Mouse (Mus musculus) MEL (cell line): ENCODE data around the gene Depdc7. TPM values are rescaled to one million over a fixed set of nuclear protein-coding genes. Genes with fewer than 3 reads are reported as not detected.

Experiments used
- DNase-seq: peaks from one replicate; pipeline ENCODE4 v3.0.0; 2011; ENCODE audit warnings: low read depth, low spot score
- H3K27ac ChIP-seq: 2 replicates; pipeline ENCODE4 v1.5.1; 2012; ENCODE audit warnings: low read depth, mild to moderate bottlenecking, control low read depth, low read length, moderate library complexity; ENCODE audit not compliant: control insufficient read depth
- H3K27me3 ChIP-seq, 2 experiments: fragments of 150-350 bp in 1 of 2; sonication (generic) in 1 of 2; 2 replicates each; pipeline ENCODE4 v1.6.1; 2012; ENCODE audit warnings: low read length in 2 of 2, mild to moderate bottlenecking in 2 of 2, improper control_type of control experiment in 1 of 2, moderate library complexity in 1 of 2; ENCODE audit not compliant: insufficient read depth in 2 of 2, control insufficient read depth in 1 of 2
- H3K36me3 ChIP-seq, 2 experiments: 2 replicates each; pipeline ENCODE4 v1.6.1; 2012 to 2014; ENCODE audit warnings: low read length in 2 of 2, improper control_type of control experiment in 1 of 2, inconsistent platforms in 1 of 2, mild to moderate bottlenecking in 1 of 2; ENCODE audit not compliant: insufficient read depth in 2 of 2, control insufficient read depth in 1 of 2
- H3K4me1 ChIP-seq, 2 experiments: fragments of 150-350 bp in 1 of 2; sonication (generic) in 1 of 2; 2 replicates each; pipeline ENCODE4 v1.6.1; 2012; ENCODE audit warnings: low read length in 2 of 2, improper control_type of control experiment in 1 of 2, mild to moderate bottlenecking in 1 of 2; ENCODE audit not compliant: insufficient read depth in 2 of 2, control insufficient read depth in 1 of 2
- H3K4me3 ChIP-seq, 2 experiments: fragments of 150-350 bp in 1 of 2; sonication (generic) in 1 of 2; 2 replicates each; pipeline ENCODE4 v1.5.1; 2012; ENCODE audit warnings: low read depth in 2 of 2, low read length in 2 of 2, mild to moderate bottlenecking in 2 of 2, moderate library complexity in 2 of 2, control low read depth in 1 of 2, improper control_type of control experiment in 1 of 2; ENCODE audit not compliant: control insufficient read depth in 1 of 2, insufficient read depth in 1 of 2
- H3K79me2 ChIP-seq: 2 replicates; pipeline ENCODE4 v1.6.1; 2012; ENCODE audit warnings: mild to moderate bottlenecking, low read length, moderate library complexity; ENCODE audit not compliant: control insufficient read depth, poor library complexity, insufficient read depth
- H3K9ac ChIP-seq: 2 replicates; pipeline ENCODE4 v1.6.1; 2012; ENCODE audit warnings: low read depth, mild to moderate bottlenecking, control low read depth, low read length, moderate library complexity; ENCODE audit not compliant: control insufficient read depth, poor library complexity, severe bottlenecking
- H3K9me3 ChIP-seq: fragments of 150-350 bp; sonication (generic); replicated peaks from 2 replicates; pipeline ENCODE4 v1.6.1; 2012; ENCODE audit warnings: mild to moderate bottlenecking, low read length, improper control_type of control experiment, moderate library complexity; ENCODE audit not compliant: insufficient read depth
- CHD1 ChIP-seq: IDR thresholded peaks from 2 replicates; pipeline ENCODE4 v1.6.1; 2012; ENCODE audit warnings: low read depth, mild to moderate bottlenecking, inconsistent platforms, low read length, improper control_type of control experiment
- ELF1 ChIP-seq: IDR thresholded peaks from 2 replicates; pipeline ENCODE4 v1.6.1; 2014; ENCODE audit warnings: low read depth, mild to moderate bottlenecking, inconsistent platforms, low read length, improper control_type of control experiment, moderate library complexity
- EP300 ChIP-seq, 2 experiments: IDR thresholded peaks; 2 replicates each; pipeline ENCODE4 v1.6.1; 2011; ENCODE audit warnings: improper control_type of control experiment in 2 of 2, low read length in 2 of 2, low read depth in 1 of 2, mild to moderate bottlenecking in 1 of 2
- GABPA ChIP-seq: IDR thresholded peaks from 2 replicates; pipeline ENCODE4 v1.6.1; 2012; ENCODE audit warnings: low read depth, mild to moderate bottlenecking, inconsistent platforms, low read length, improper control_type of control experiment, moderate library complexity
- GATA1 ChIP-seq: IDR thresholded peaks from 2 replicates; pipeline ENCODE4 v1.6.1; 2011; ENCODE audit warnings: low read depth, low read length, improper control_type of control experiment
- JUND ChIP-seq: IDR thresholded peaks from 2 replicates; pipeline ENCODE4 v1.6.1; 2011; ENCODE audit warnings: low read depth, mild to moderate bottlenecking, improper control_type of control experiment, low read length
- KAT2A ChIP-seq: conservative IDR thresholded peaks from 2 replicates; pipeline ENCODE4 v1.6.1; 2012; ENCODE audit warnings: low read depth, low read length, improper control_type of control experiment, inconsistent platforms
- MYC ChIP-seq: IDR thresholded peaks from 2 replicates; pipeline ENCODE4 v1.6.1; 2011; ENCODE audit warnings: low read depth, mild to moderate bottlenecking, low read length, improper control_type of control experiment, moderate library complexity
- POLR2AphosphoS2 ChIP-seq: IDR thresholded peaks from 2 replicates; pipeline ENCODE4 v1.6.1; 2011; ENCODE audit warnings: low read length, improper control_type of control experiment
- RCOR1 ChIP-seq: IDR thresholded peaks from 2 replicates; pipeline ENCODE4 v1.6.1; 2012; ENCODE audit warnings: low read depth, mild to moderate bottlenecking, inconsistent platforms, low read length, improper control_type of control experiment
- SIN3A ChIP-seq: IDR thresholded peaks from 2 replicates; pipeline ENCODE4 v1.6.1; 2012; ENCODE audit warnings: low read length, improper control_type of control experiment, inconsistent platforms
- TBP ChIP-seq: IDR thresholded peaks from 2 replicates; pipeline ENCODE4 v1.8.0; 2011; ENCODE audit warnings: low read depth, low read length, improper control_type of control experiment
- TCF12 ChIP-seq: IDR thresholded peaks from 2 replicates; pipeline ENCODE4 v1.6.1; 2014; ENCODE audit warnings: low read depth, mild to moderate bottlenecking, inconsistent platforms, low read length, improper control_type of control experiment, moderate library complexity
- UBTF ChIP-seq: IDR thresholded peaks from 2 replicates; pipeline ENCODE4 v1.6.1; 2012; ENCODE audit warnings: low read depth, mild to moderate bottlenecking, inconsistent platforms, low read length, improper control_type of control experiment, moderate library complexity, borderline replicate concordance; ENCODE audit not compliant: insufficient read depth
- USF1 ChIP-seq: IDR thresholded peaks from 2 replicates; pipeline ENCODE4 v1.6.1; 2014; ENCODE audit warnings: low read depth, mild to moderate bottlenecking, inconsistent platforms, low read length, improper control_type of control experiment, moderate library complexity
- USF2 ChIP-seq, 2 experiments: IDR thresholded peaks; 2 replicates each; pipeline ENCODE4 v1.6.1; 2011 to 2012; ENCODE audit warnings: improper control_type of control experiment in 2 of 2, low read length in 2 of 2, borderline replicate concordance in 1 of 2, inconsistent platforms in 1 of 2, low read depth in 1 of 2, mild to moderate bottlenecking in 1 of 2; ENCODE audit not compliant: insufficient read depth in 1 of 2
- ZC3H11A ChIP-seq: IDR thresholded peaks from 2 replicates; pipeline ENCODE4 v1.6.1; 2012; ENCODE audit warnings: low read depth, mild to moderate bottlenecking, inconsistent platforms, low read length, improper control_type of control experiment
- ZKSCAN1 ChIP-seq: IDR thresholded peaks from 2 replicates; pipeline ENCODE4 v1.6.1; 2012; ENCODE audit warnings: low read depth, mild to moderate bottlenecking, inconsistent platforms, low read length, improper control_type of control experiment, moderate library complexity
- ZMIZ1 ChIP-seq: IDR thresholded peaks from 2 replicates; pipeline ENCODE4 v1.6.1; 2012; ENCODE audit warnings: low read depth, mild to moderate bottlenecking, inconsistent platforms, low read length, improper control_type of control experiment, moderate library complexity
- ZNF384 ChIP-seq: IDR thresholded peaks from 2 replicates; pipeline ENCODE4 v1.6.1; 2012; ENCODE audit warnings: low read depth, mild to moderate bottlenecking, inconsistent platforms, low read length, improper control_type of control experiment
- polyA plus RNA-seq, 2 experiments: library from polyadenylated mRNA; stranded (reverse) in 1 of 2; unstranded in 1 of 2; fragments of >175 nt in 1 of 2; fragments of >200 nt in 1 of 2; gene quantifications; 2 replicates each; pipeline versions ENCODE4 v1.2.1 to v1.2.4; 2012; ENCODE audit warnings: low replicate concordance in 2 of 2, low read depth in 1 of 2; ENCODE audit not compliant: insufficient read length in 2 of 2, insufficient read depth in 1 of 2, missing spikeins in 1 of 2
- total RNA-seq: library from RNA; depleted of rRNA; stranded (reverse); fragments of 300-350 nt; gene quantifications from 2 replicates; pipeline ENCODE4 v1.2.3, GENCODE M21; 2012

The Depdc7 gene
- total and polyA plus RNA-seq, 3 experiments: 7.1 to 8.6 TPM; not detected in 1

DNA sequence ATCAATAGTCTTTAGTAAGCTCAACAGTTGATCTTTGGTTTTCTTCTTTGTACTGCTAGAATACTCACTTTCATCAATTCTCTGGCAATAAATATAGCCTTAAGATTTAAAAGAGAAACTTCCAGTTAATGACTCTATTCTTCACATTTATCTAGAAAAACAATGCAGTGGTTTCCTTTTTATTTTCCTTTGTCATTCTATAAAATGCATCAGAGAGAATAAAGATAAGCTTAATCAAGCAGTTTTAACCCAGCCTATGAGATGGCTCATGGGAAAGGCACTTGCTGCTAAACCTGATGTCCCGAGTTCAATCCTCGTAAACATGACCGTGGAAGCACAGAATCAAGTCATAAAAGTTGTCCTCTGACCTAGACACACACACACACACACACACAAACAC, 20.7 kb downstream of the Depdc7 start (continued):
- TF ChIP-seq GABPA (no peak), POLR2AphosphoS2 (no peak), TCF12 (peak; percentile 55), ZKSCAN1 (no peak), ZNF384 (no peak), SIN3A (no peak), MYC (no peak), UBTF (no peak), JUND (no peak), USF2 (IDR thresholded peaks at IDR 0.05; ENCODE audit: borderline replicate concordance in 1 of 2, insufficient read depth in 1 of 2, low read depth in 1 of 2, low read length in 2 of 2) (no peak), GATA1 (peak; percentile 76), RCOR1 (peak; percentile 85), USF1 (no peak), TBP (no peak), ZC3H11A (no peak), CHD1 (no peak)

DNA sequence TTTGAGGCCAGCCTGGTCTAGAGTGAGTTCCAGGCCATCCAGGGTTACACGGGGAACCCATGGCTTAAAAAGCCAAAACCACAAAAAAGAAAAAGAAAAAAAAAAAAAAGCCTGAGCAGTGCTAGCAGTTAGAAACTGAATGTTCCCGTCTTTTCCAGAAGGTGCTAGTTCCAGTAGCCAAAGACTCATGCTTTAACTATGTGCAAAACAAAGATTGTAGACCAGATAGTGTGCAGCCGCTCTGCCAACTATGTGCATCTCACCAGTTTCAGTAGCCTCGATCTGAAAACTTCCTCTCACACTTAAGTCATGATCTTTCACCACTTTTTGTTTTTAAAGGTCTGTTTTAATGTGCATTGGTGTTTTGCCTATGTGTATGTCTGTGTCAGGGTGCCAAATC, 24.9 kb downstream of the Depdc7 start:
- TF ChIP-seq ZMIZ1 (no peak), TCF12 (no peak), GATA1 (0 out of 2 replicates have a peak, but pooled peaks have one; percentile 41), JUND (no peak), EP300 (IDR thresholded peaks at IDR 0.05; ENCODE audit: low read depth in 1 of 2, low read length in 2 of 2) (0 out of 4 replicates have a peak, but pooled peaks of 1 of the 2 experiments have one; percentile 14), ZNF384 (peak; percentile 74), ELF1 (no peak), KAT2A (no peak)
- Histone ChIP-seq H3K4me1 (peaks cover 7 to 11% of the 10 kb centered on the region in 2 experiments), H3K36me3 (peaks cover 0 to 16% of the 10 kb centered on the region in 2 experiments; a peak in 2 of 4 replicates), H3K27ac (no peak overlapping the region), H3K9ac (peak overlapping the region; percentile 31), H3K27me3 (no peaks in the 10 kb centered on the region), H3K79me2 (no peaks in the 10 kb centered on the region), H3K9me3 (no peaks in the 10 kb centered on the region), H3K4me3 (no peak overlapping the region)
- DNase-seq: peak; percentile 41
